Mouse (Mus musculus) thymus, adult 2 months (tissue): ENCODE results near the gene Myh7.

Source experiments
- CTCF ChIP-seq: fragments of 200-500 bp; IDR thresholded peaks from 2 replicates; pipeline ENCODE4 v1.5.1; 2012; ENCODE audit warnings: mild to moderate bottlenecking, control low read depth, low read length, moderate library complexity, borderline replicate concordance; ENCODE audit not compliant: control insufficient read depth, poor library complexity, insufficient read depth; ENCODE audit errors: extremely low read depth
- POLR2A ChIP-seq: fragments of 200-500 bp; IDR thresholded peaks from 2 replicates; pipeline ENCODE4 v1.6.1; 2012; ENCODE audit warnings: mild to moderate bottlenecking, low read length, control low read depth, moderate library complexity; ENCODE audit not compliant: control insufficient read depth, poor library complexity, insufficient read depth; ENCODE audit errors: extremely low read depth

DNA sequence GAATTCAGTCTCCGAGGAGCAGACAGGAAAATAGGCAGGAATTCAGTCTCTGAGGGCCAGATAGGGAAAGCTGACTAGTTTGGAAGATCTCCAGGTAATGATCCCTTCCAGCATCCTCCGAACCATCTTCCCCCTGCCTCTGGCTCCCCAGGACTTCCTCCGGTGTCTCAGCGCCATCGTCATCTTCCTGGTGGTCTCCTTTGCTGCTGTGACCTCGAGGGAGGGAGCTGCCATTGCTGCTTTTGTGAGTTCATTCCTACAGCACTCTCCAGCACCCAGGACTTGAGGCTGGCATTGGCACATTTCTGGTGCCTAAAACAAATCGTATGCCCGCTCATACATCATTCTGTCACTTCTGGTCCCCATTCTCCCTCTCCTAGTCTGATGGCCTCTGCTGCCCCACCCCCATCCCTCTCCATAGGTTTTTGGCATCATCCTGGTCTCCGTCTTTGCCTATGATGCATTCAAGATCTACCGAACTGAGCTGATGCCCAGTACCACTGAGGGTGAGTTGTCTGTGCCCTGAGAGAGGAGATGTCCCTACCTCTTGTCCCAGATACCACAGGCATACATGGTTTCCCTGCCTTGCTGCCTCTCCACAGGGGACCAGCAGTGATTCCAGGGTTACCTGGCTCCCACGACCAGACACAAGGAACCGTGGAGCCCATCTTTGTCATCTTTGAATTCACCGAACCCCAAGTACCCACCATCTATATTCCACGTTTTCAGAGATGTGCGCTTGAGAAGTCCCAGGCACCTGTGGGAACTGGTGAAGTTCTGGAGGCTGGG lies 55.8 kb downstream of the Myh7 start:
- TF ChIP-seq CTCF (no peak), POLR2A (no peak)
